Mouse (Mus musculus) kidney, adult 2 months (tissue): ENCODE results near the gene Spaca4.

Experiments
- CTCF ChIP-seq: fragments of 200-500 bp; conservative IDR thresholded peaks from 2 replicates; pipeline ENCODE4 v1.5.1; 2011; ENCODE audit warnings: low read depth, mild to moderate bottlenecking, control low read depth, low read length, moderate library complexity, mixed read lengths; ENCODE audit not compliant: insufficient read depth, insufficient read length
- POLR2A ChIP-seq: fragments of 200-500 bp; IDR thresholded peaks from one replicate; pipeline ENCODE4 v1.6.1; 2011; ENCODE audit warnings: low read depth, low read length, control low read depth

DNA sequence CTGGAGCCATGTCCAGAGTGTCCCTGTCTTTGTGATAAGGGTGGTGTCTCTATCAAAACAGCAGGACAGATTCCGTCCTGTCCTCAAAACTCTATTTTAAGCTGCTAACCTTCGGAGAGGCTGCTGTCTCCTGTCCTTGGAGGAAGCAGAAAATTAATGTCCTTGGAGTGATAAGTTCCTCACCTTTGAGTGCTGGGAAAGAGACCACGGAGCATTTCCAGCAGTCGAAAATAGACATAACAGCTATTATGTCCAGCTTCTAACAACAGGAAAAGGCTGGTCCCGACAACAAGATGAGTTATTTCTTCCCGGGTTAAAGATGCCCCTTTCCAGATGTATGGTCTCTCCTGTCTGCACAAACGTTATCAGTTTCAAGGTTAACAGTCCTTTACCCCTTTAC lies 49.6 kb upstream of the Spaca4 start:
- TF ChIP-seq CTCF (no peak), POLR2A (no peak)
